Mouse (Mus musculus): Measurements from ENCODE around the gene Tnfrsf1a.

GRCm38 (mm10) chr6:125321114-125321855 lies 27.9 kb upstream of the Tnfrsf1a start:
- no peak for TF ChIP-seq CTCF (IDR thresholded peaks at IDR 0.05; ENCODE audit: low read depth)
- TF ChIP-seq EP300 (optimal IDR thresholded peaks at IDR 0.05), result no peak

Measured in stomach, postnatal 0 days (tissue).